Mouse (Mus musculus) liver, embryonic 14.5 days (tissue): ENCODE results near the gene Sin3b. TPM values are rescaled to one million over a fixed set of nuclear protein-coding genes. Genes with fewer than 3 reads are reported as not detected.
"Not testable (repeated sequence)": the region's sequence is repeated elsewhere in the genome, so short reads cannot be mapped to it uniquely, and the experiment has no call there.

Source experiments
- ATAC-seq: fragments of 200-750 bp; cut with Nextera tagmentation; 2 replicates; pipeline ENCODE4 v1.8.0; 2017; ENCODE audit warnings: moderate number of reproducible peaks, mild to moderate bottlenecking, moderate library complexity; ENCODE audit not compliant: insufficient read depth
- DNase-seq, 3 experiments: peaks; one replicate each; pipeline ENCODE4 v3.0.0-alpha.2; 2012 to 2013; ENCODE audit warnings: low read depth in 3 of 3, low spot score in 3 of 3
- H3K27ac ChIP-seq: fragments of 300-500 bp; sonication (generic); 2 replicates; pipeline ENCODE4 v1.5.1; 2014; ENCODE audit warnings: moderate library complexity, mild to moderate bottlenecking, control low read depth, inconsistent platforms
- H3K27me3 ChIP-seq: fragments of 300-500 bp; sonication (generic); 2 replicates; pipeline ENCODE4 v1.6.1; 2014; ENCODE audit warnings: mild to moderate bottlenecking, low read length, moderate library complexity; ENCODE audit not compliant: control insufficient read depth, insufficient read depth
- H3K36me3 ChIP-seq: fragments of 300-500 bp; sonication (generic); replicated peaks from 2 replicates; pipeline ENCODE4 v1.6.1; 2014; ENCODE audit warnings: low read depth; ENCODE audit not compliant: control insufficient read depth, insufficient read depth
- H3K4me1 ChIP-seq, 2 experiments: fragments of 200-500 bp in 1 of 2; fragments of 300-500 bp in 1 of 2; sonication (generic) in 1 of 2; replicated peaks; 2 replicates each; pipeline ENCODE4 v1.6.1; 2012 to 2014; ENCODE audit warnings: antibody characterized with exemption in 1 of 2, inconsistent platforms in 1 of 2, low read length in 1 of 2; ENCODE audit not compliant: control insufficient read depth in 2 of 2, insufficient read depth in 2 of 2
- H3K4me2 ChIP-seq: fragments of 300-500 bp; sonication (generic); 2 replicates; pipeline ENCODE4 v1.6.1; 2014; ENCODE audit warnings: low read depth, mild to moderate bottlenecking, control low read depth, moderate library complexity
- H3K4me3 ChIP-seq, 2 experiments: fragments of 200-500 bp in 1 of 2; fragments of 300-500 bp in 1 of 2; sonication (generic) in 1 of 2; 2 replicates each; pipeline ENCODE4 v1.5.1; 2012 to 2014; ENCODE audit warnings: low read depth in 2 of 2, low read length in 2 of 2, mild to moderate bottlenecking in 2 of 2, control low read depth in 1 of 2, inconsistent platforms in 1 of 2, moderate library complexity in 1 of 2; ENCODE audit not compliant: insufficient read depth in 1 of 2
- H3K9ac ChIP-seq: fragments of 300-500 bp; sonication (generic); replicated peaks from 2 replicates; pipeline ENCODE4 v1.6.1; 2014; ENCODE audit warnings: mild to moderate bottlenecking, control low read depth, moderate library complexity
- H3K9me3 ChIP-seq: fragments of 300-500 bp; sonication (generic); 2 replicates; pipeline ENCODE4 v1.6.1; 2016; ENCODE audit warnings: low read length, mixed read lengths; ENCODE audit not compliant: control insufficient read depth
- CTCF ChIP-seq: IDR thresholded peaks from 2 replicates; pipeline ENCODE4 v1.5.1; 2016; ENCODE audit warnings: antibody characterized with exemption, low read depth, control low read depth
- EP300 ChIP-seq: IDR thresholded peaks from 2 replicates; pipeline ENCODE4 v1.6.1; 2016; ENCODE audit warnings: antibody characterized with exemption, low read depth
- WGBS: fragments of 180-500 bp; shearing (Covaris S2); extraction: QIAGEN DNeasy Blood & Tissue Kit; methylation state at CpG from one replicate; pipeline ENCODE4 v1.1.7; 2014; ENCODE audit not compliant: insufficient replicate concordance; 5-methylcytosine and 5-hydroxymethylcytosine counted together
- polyA plus RNA-seq, 2 experiments: library from polyadenylated mRNA; depleted of rRNA in 1 of 2; stranded (reverse) in 1 of 2; unstranded in 1 of 2; fragments of >200 nt; fragmentation: Nextera tagmentation in 1 of 2; extraction: Ambion mirVana in 1 of 2; gene quantifications; 2 replicates each; pipeline versions ENCODE4 v1.2.1 to v1.2.3; 2012 to 2014

Sin3b gene
- polyA plus RNA-seq, 2 experiments = 47.6 to 70.3 TPM

DNA sequence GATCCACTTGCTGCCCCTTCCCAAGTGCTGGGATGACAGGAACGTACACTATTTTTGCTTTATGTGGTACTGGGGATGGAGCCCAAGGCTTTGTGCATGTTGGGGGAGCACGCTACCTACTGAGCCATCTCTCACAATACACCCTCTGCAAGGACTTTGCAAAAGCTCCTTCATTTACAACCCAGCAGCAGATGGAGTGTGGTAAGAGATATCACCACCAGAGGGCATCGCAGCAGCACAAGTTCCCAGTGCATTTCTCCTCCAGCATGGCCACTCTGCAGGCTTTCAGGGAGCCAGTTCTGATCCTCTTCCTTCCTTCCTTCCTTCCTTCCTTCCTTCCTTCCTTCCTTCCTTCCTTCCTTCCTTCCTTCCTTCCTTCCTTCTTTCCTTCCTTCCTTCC lies 43.0 kb upstream of the Sin3b start:
- H3K4me3 ChIP-seq = no peak overlapping the region
- no peak overlapping the region for H3K4me2 ChIP-seq
- H3K27ac ChIP-seq = no peak overlapping the region
- H3K36me3 ChIP-seq = no peaks in the 10 kb centered on the region
- TF ChIP-seq EP300 = no peak
- TF ChIP-seq CTCF = peak; percentile 81
- no peaks in the 10 kb centered on the region for H3K27me3 ChIP-seq
- ATAC-seq (no peak), DNase-seq (peak in 1 of 3 experiments; percentile 15)
- no peaks in the 10 kb centered on the region for H3K9me3 ChIP-seq
- 11% methylated on average over 3 of the region's 3 CpGs for WGBS
- H3K4me1 ChIP-seq = peaks cover 0 to 8% of the 10 kb centered on the region in 2 experiments; a peak in 2 of 4 replicates
- no peak overlapping the region for H3K9ac ChIP-seq

DNA sequence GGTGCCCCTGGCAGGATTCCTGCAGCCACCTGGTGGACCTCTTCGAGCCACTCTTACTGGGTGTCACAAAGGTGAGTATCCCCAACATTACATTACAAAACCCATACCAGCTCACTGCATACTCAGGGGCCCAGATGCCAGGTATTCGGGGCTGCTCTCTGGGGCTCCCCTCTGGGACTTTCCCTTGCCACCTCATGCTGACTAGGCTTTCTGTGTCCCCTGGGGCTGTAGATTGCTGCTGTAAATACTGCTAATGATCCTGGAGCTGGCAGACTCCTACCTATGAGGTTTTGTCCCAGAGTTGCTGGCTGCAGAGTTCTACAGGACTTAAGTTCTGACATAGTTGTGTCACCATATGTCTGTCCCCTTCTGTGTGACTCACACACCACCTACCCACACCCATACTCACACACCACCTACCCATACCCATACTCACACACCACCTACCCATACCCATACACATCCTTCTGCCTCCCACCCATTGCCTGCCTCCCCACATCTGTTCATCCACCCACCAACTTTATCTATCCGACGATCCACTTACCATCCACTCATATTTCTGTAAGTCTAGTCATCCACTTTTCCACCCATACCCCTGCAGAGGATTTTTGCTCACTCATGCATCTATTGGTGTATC lies 40.9 kb upstream of the Sin3b start:
- H3K4me2 ChIP-seq = no peak overlapping the region
- DNase-seq (no peak), ATAC-seq (no peak)
- no peak overlapping the region for H3K9ac ChIP-seq
- WGBS = 56% methylated on average over 4 of the region's 4 CpGs
- H3K4me3 ChIP-seq = no peak overlapping the region
- no peak for TF ChIP-seq CTCF
- no peak for TF ChIP-seq EP300
- H3K9me3 ChIP-seq = no peaks in the 10 kb centered on the region
- H3K27me3 ChIP-seq = no peaks in the 10 kb centered on the region
- H3K36me3 ChIP-seq = no peaks in the 10 kb centered on the region
- H3K4me1 ChIP-seq = peaks cover 0 to 8% of the 10 kb centered on the region in 2 experiments; a peak in 2 of 4 replicates
- H3K27ac ChIP-seq = no peak overlapping the region

GRCm38 (mm10) chr8:72683010-72683521 lies 40.0 kb upstream of the Sin3b start:
- no peak overlapping the region for H3K4me2 ChIP-seq
- no peak; the same call in 1 of the 2 replicates for ATAC-seq
- no peak overlapping the region for H3K4me3 ChIP-seq
- H3K4me1 ChIP-seq = peaks cover 0 to 8% of the 10 kb centered on the region in 2 experiments; a peak in 2 of 4 replicates
- no peaks in the 10 kb centered on the region for H3K36me3 ChIP-seq
- H3K9me3 ChIP-seq = no peaks in the 10 kb centered on the region
- no peak for TF ChIP-seq CTCF
- no peak for TF ChIP-seq EP300
- WGBS = 7% methylated on average over 2 of the region's 2 CpGs
- DNase-seq = no peak
- H3K9ac ChIP-seq = no peak overlapping the region
- H3K27ac ChIP-seq = no peak overlapping the region
- no peaks in the 10 kb centered on the region for H3K27me3 ChIP-seq

- not testable (repeated sequence) for H3K27me3 ChIP-seq, H3K27ac ChIP-seq, H3K36me3 ChIP-seq, H3K4me3 ChIP-seq, H3K4me2 ChIP-seq, DNase-seq, ATAC-seq, H3K9me3 ChIP-seq, H3K4me1 ChIP-seq, H3K9ac ChIP-seq
- 55% methylated on average over 5 of the region's 5 CpGs for WGBS
Observed at GRCm38 (mm10) chr8:72683572-72684099, 39.4 kb upstream of the Sin3b start.

DNA sequence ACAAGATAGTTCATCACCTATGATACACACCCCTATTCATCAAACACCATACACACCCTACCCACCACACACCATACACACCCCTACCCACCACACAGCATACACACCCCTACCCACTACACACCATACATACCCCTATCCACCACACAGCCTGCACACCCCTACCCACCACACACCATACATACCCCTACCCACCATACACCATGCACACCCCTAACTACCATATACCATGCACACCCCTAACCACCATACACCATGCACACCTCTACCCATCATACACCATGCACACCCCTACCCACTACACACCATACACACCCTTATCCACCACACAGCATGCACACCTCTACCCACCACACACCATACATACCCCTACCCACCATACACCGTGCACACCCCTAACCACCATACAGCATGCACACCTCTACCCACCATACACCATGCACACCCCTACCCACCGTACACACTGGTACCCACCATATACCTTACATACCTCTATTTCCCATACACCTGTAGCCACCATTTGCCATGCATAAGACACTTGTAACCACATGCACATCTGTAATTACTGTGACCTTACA lies 24.6 kb upstream of the Sin3b start:
- no peak for TF ChIP-seq EP300
- no peak for TF ChIP-seq CTCF
- Histone ChIP-seq H3K27me3 (no peaks in the 10 kb centered on the region), H3K4me3 (no peak overlapping the region), H3K9ac (no peak overlapping the region), H3K36me3 (no peaks in the 10 kb centered on the region), H3K27ac (no peak overlapping the region), H3K9me3 (no peaks in the 10 kb centered on the region), H3K4me1 (no peaks in the 10 kb centered on the region), H3K4me2 (no peak overlapping the region)
- DNase-seq (no peak), ATAC-seq (no peak)
- WGBS = 66% methylated on average over 2 of the region's 2 CpGs
